Mouse (Mus musculus) cerebellum, adult 9-10 months (tissue): ENCODE data around the gene Olfr716.
"Not testable (repeated sequence)": the region's sequence is repeated elsewhere in the genome, so short reads cannot be mapped to it uniquely, and the experiment has no call there.

ENCODE experiments used
- DNase-seq: peaks from one replicate; pipeline ENCODE4 v3.0.0; 2022

Olfr716 gene

GRCm38 (mm10) chr7:107138027-107138426 lies at the start of gene Olfr716:
Gene Olfr716 (plus strand): TSS chr7:107138327.
- DNase-seq = not testable (repeated sequence)

GRCm38 (mm10) chr7:107092920-107093319 lies 45.2 kb upstream of the Olfr716 start, which contains the start of gene Olfr17:
Gene Olfr17 (plus strand): TSS chr7:107093220.
- no peak for DNase-seq

DNA sequence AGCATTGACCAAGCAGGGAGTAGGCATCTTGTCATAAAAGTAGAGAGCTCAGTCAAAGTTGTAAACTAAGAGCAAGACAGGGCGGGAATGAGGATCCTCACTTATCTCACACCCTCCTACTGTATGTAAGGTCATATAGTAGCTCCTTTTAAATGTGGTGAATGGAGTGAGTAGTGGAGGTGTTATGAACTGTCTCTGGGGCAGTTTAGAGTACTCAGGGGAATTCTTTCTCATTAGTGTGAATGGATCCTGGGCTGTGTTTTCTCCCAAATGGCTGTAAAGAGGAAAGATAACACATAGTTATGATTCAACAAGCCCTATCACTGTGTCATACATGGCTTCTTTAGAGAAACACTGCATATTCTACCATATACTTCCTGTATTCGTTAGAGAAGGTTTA lies 27.9 kb upstream of the Olfr716 start, which contains the start of gene Olfr715b:
Olfr715b (minus strand) TSS at position 101 of the 400 bp plus-strand sequence.
- DNase-seq = not testable (repeated sequence)

GRCm38 (mm10) chr7:107130983-107131382 lies 7.1 kb upstream of the Olfr716 start, which contains the start of gene Olfr715:
Gene Olfr715 (minus strand): TSS chr7:107131083.
- not testable (repeated sequence) for DNase-seq

- DNase-seq = no peak
These were observed 28.6 kb downstream of the Olfr716 start, which contains the start of gene Nlrp14 for GRCm38 (mm10) chr7:107166690-107167089. Gene Nlrp14 (plus strand): TSS chr7:107166990.

DNA sequence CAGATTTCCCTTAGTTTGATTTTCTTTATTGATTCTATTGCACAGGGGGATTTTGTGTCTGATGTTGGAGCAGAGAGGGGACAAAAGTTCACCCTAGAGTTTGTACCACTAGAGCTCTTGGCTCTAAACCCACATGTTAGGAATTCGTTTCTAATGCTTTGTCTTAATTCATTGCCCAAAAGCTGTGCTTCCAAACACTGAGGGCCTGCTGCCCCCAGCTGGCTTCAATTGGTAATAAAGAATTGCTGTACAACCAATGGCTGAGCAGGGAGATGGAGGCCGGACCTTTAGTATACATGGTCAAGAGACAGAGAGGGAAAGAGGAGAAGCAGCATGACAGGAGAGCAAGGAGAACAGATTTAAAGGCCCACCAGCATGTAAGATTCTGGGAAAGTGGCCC lies 42.3 kb downstream of the Olfr716 start:
- no peak for DNase-seq
